Mouse (Mus musculus) brain, embryonic 14.5 days (tissue): ENCODE data around the gene Acox1.

ENCODE experiments used
- CTCF ChIP-seq: fragments of 200-500 bp; IDR thresholded peaks from 2 replicates; pipeline ENCODE4 v1.5.1; 2012; ENCODE audit warnings: inconsistent platforms, mild to moderate bottlenecking, moderate library complexity, borderline replicate concordance; ENCODE audit not compliant: insufficient read depth, insufficient read length; ENCODE audit errors: extremely low read depth
- POLR2A ChIP-seq: fragments of 200-500 bp; IDR thresholded peaks from 2 replicates; pipeline ENCODE4 v1.6.1; 2012; ENCODE audit warnings: mild to moderate bottlenecking, inconsistent platforms, borderline replicate concordance; ENCODE audit not compliant: poor library complexity, insufficient read depth, insufficient read length, severe bottlenecking; ENCODE audit errors: extremely low read depth

- TF ChIP-seq POLR2A (no peak), CTCF (no peak)
Observed at GRCm38 (mm10) chr11:116134171-116134570, 64.7 kb downstream of the Acox1 start.
